Mouse (Mus musculus) thymus, postnatal 14 days (tissue): ENCODE measurements around the gene Mtor.
A peak's percentile ranks its signal among the peaks of the same experiment; 100 is the strongest.

ENCODE experiments used
- DNase-seq: peaks from one replicate; pipeline ENCODE4 v3.0.0; 2021

Gene Mtor

DNA sequence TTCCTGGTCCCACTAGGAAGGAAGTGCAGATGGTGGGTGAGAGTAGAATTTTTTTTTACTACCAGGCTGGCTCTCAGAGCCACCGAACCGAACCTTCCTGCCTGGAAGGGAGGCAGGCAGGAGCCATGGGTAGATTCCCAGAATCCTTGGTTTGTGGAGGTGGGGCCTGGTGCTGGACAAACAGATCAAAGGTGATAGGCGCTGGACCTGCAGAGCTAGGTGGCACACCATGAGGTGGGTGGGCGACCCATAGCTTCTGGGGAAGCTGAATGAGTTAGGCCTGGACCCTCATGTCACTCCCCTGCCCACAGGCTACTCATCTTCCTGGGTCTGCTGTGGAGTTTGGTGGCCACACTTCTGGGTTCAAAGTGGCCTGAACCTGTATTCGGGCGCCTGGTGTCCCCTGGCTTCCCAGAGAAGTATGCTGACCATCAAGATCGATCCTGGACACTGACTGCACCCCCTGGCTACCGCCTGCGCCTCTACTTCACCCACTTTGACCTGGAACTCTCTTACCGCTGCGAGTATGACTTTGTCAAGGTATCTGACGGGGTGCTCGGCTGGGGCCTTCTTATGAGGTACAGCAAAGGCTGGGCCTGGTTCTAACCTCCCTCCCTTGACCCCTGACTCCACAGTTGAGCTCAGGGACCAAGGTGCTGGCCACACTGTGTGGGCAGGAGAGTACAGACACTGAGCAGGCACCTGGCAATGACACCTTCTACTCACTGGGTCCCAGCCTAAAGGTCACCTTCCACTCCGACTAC is 154.1 kb downstream of the Mtor start, which contains the start of gene Masp2:
Masp2 (plus strand) TSS at position 198 of the 764 bp plus-strand sequence.
- no peak for DNase-seq

DNA sequence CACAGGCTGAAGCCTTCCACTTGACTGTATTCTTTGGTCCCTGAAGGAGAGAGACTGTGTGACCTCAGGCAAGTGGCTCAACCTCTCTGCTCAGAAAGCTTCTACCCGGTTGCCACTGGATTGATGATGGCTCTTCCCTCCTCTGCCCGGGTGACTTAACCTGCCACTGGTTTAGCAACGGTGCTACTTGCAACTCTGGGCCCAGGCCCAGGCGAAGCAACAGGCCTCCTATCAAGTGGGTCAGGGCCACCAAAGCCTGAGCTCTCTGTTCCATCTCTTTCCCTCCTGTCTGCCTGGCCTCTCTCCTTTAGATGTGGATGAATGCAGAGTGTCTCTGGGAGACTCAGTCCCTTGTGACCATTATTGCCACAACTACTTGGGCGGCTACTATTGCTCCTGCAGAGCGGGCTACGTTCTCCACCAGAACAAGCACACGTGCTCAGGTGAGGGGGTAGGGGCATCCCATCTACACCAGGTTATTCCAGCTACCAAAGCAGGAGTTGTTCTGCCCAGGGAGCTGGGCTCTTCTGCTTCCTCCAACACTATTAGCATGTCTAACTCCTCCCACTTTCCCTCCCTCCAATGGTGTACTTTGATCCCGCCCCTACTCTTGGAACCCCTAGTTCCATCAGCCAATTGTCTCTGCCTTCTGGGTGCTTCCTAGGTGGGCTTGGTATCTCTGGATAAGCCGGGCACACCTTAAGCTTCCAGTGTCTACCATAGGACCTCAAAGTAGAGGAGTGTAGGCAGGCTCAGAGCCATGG is 155.1 kb downstream of the Mtor start:
- DNase-seq: no peak

DNA sequence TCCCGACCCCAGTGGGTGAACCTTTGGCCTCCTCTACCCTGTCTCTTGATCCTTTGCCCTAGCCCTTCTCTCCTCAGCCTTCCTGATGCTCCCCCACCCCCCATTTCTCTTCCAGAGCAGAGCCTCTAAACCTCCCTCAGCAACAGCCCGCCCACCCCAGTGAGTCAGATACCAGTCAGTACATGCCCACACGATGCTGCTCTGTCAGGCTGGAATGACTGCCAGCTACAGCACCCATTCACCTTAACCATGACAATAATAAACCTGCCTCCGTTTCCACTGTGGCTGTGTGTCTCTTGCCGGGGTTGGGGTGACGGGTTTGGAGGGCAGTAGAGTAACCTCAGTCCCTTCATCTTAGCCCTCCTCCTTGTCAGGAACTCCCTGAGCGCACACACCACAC is 155.7 kb downstream of the Mtor start:
- no peak for DNase-seq

DNA sequence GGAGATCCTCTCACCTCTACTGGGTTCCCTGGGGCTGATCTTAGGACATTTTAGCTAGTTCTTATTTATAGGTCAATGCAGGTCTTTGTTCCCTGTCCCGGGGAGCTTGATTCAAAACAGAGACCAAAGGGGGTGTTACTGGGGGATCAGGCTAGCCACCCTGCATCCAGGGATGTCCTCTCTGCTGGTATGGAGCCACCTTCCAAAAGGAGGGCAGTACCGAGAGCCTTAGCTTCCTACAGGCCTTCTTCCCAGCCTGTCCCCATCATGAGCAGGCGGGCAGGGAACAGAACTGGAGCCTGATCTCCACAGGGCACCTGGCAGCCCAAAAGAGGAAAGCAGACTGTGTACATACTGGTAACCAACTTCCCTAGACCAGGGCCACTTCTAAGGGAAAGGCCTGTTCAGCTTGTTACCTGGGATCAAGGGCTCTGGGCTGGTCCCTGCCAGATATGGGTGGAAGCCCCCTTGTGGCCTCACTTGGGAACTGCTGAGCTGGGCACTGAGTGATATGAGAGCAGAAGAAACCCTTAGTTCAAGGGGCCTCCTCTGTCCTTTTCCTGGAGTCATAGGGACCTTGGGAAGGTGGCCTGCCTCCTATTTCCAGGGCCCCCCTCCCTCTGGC is 156.2 kb downstream of the Mtor start:
- peak; percentile 78 for DNase-seq
